Mouse (Mus musculus) heart, adult 2 months (tissue): ENCODE measurements around the gene Entpd7. TPM values are rescaled to one million over a fixed set of nuclear protein-coding genes. Genes with fewer than 3 reads are reported as not detected.

Experiments used
- DNase-seq, 2 experiments: peaks; one replicate each; pipeline ENCODE4 v3.0.0; 2021
- H3K27ac ChIP-seq: fragments of 200-600 bp; 2 replicates; pipeline ENCODE4 v1.8.1; 2022
- H3K27me3 ChIP-seq: fragments of 200-500 bp; 2 replicates; pipeline ENCODE4 v1.6.1; 2012; ENCODE audit warnings: mild to moderate bottlenecking, low read length, inconsistent platforms, mixed read lengths; ENCODE audit not compliant: control insufficient read depth, insufficient read depth
- H3K36me3 ChIP-seq: fragments of 200-500 bp; 2 replicates; pipeline ENCODE4 v1.6.1; 2012; ENCODE audit warnings: low read length, inconsistent platforms; ENCODE audit not compliant: control insufficient read depth, insufficient read depth
- H3K4me1 ChIP-seq: fragments of 200-500 bp; 2 replicates; pipeline ENCODE4 v1.6.1; 2011; ENCODE audit warnings: low read length; ENCODE audit not compliant: control insufficient read depth, insufficient read depth
- H3K4me3 ChIP-seq: fragments of 200-600 bp; 2 replicates; pipeline ENCODE4 v1.8.1; 2022
- H3K79me2 ChIP-seq: fragments of 200-500 bp; replicated peaks from 2 replicates; pipeline ENCODE4 v1.6.1; 2012; ENCODE audit warnings: mild to moderate bottlenecking, inconsistent platforms, low read length, moderate library complexity, mixed read lengths; ENCODE audit not compliant: control insufficient read depth, insufficient read depth
- H3K9ac ChIP-seq: fragments of 200-500 bp; 2 replicates; pipeline ENCODE4 v1.6.1; 2012; ENCODE audit warnings: low read depth, mild to moderate bottlenecking, control low read depth, inconsistent platforms, low read length, mixed read lengths
- CTCF ChIP-seq: fragments of 200-600 bp; IDR thresholded peaks from 2 replicates; pipeline ENCODE4 v1.8.1; 2022; ENCODE audit warnings: antibody characterized with exemption, mild to moderate bottlenecking, moderate library complexity
- EP300 ChIP-seq: fragments of 200-500 bp; IDR thresholded peaks from 2 replicates; pipeline ENCODE4 v1.6.1; 2011; ENCODE audit warnings: low read depth, low read length, control low read depth; ENCODE audit not compliant: insufficient read depth
- POLR2A ChIP-seq: fragments of 200-500 bp; IDR thresholded peaks from 2 replicates; pipeline ENCODE4 v1.6.1; 2011; ENCODE audit warnings: mild to moderate bottlenecking, low read depth, low read length, control low read depth; ENCODE audit not compliant: insufficient read depth
- WGBS: fragments of 180-500 bp; shearing (Covaris S2); methylation state at CpG from one replicate; pipeline ENCODE4 v1.1.7; 2018; 5-methylcytosine and 5-hydroxymethylcytosine counted together
- intact Hi-C: fragments of 180-260 bp; cut with DNase I; formaldehyde crosslinking; loops from one replicate; pipeline ENCODE4 v1.15.1; 2025
- polyA plus RNA-seq: library from polyadenylated mRNA; depleted of rRNA; stranded (reverse); fragments of >200 nt; gene quantifications from 2 replicates; pipeline ENCODE4 v1.2.3, GENCODE M21; 2012
- total RNA-seq, 2 experiments: library from RNA; stranded (reverse); gene quantifications; 2 replicates each; pipeline ENCODE4 v1.2.3; 2021

Gene Entpd7
- total and polyA plus RNA-seq, 3 experiments, result 1.8 to 2.9 (median 2.6) TPM

GRCm38 (mm10) chr19:43662176-43662967 lies 27.1 kb upstream of the Entpd7 start:
- Histone ChIP-seq H3K36me3 (no peaks in the 10 kb centered on the region), H3K27ac (no peak overlapping the region), H3K4me3 (no peak overlapping the region), H3K9ac (no peak overlapping the region), H3K27me3 (no peaks in the 10 kb centered on the region), H3K79me2 (no peaks in the 10 kb centered on the region), H3K4me1 (no peaks in the 10 kb centered on the region)
- 58% methylated on average over 19 of the region's 19 CpGs for WGBS
- intact Hi-C loops, result no loop called here
- peak; percentile 49 for TF ChIP-seq CTCF
- no peak for TF ChIP-seq EP300
- no peak for DNase-seq

GRCm38 (mm10) chr19:43663471-43663870 lies 26.0 kb upstream of the Entpd7 start:
- intact Hi-C loops, result no loop called here
- no peak overlapping the region for H3K27ac ChIP-seq
- TF ChIP-seq CTCF (no peak), POLR2A (no peak), EP300 (no peak)
- H3K79me2 ChIP-seq, result no peaks in the 10 kb centered on the region
- H3K9ac ChIP-seq, result no peak overlapping the region
- H3K4me1 ChIP-seq, result no peaks in the 10 kb centered on the region
- no peak overlapping the region for H3K4me3 ChIP-seq
- H3K27me3 ChIP-seq, result no peaks in the 10 kb centered on the region
- 80% methylated on average over 8 of the region's 8 CpGs for WGBS
- no peaks in the 10 kb centered on the region for H3K36me3 ChIP-seq
- DNase-seq, result no peak

GRCm38 (mm10) chr19:43665441-43666048 lies 23.9 kb upstream of the Entpd7 start:
- peaks cover 2% of the 10 kb centered on the region for H3K79me2 ChIP-seq
- no peaks in the 10 kb centered on the region for H3K36me3 ChIP-seq
- intact Hi-C loops, result no loop called here
- H3K27me3 ChIP-seq, result no peaks in the 10 kb centered on the region
- H3K27ac ChIP-seq, result no peak overlapping the region
- H3K4me1 ChIP-seq, result no peaks in the 10 kb centered on the region; the same call in none of the 2 replicates
- H3K9ac ChIP-seq, result no peak overlapping the region
- DNase-seq, result peak in 1 of 2 experiments; percentile 21
- H3K4me3 ChIP-seq, result no peak overlapping the region
- no peak for TF ChIP-seq POLR2A
- peak; percentile 89 for TF ChIP-seq CTCF
- 69% methylated on average over 12 of the region's 12 CpGs for WGBS

- H3K27ac ChIP-seq, result no peak overlapping the region; the same call in 1 of the 2 replicates
- H3K9ac ChIP-seq, result no peak overlapping the region
- intact Hi-C loops, result no loop called here
- H3K4me1 ChIP-seq, result peaks cover 2% of the 10 kb centered on the region
- peaks cover 2% of the 10 kb centered on the region for H3K79me2 ChIP-seq
- H3K4me3 ChIP-seq, result no peak overlapping the region
- no peaks in the 10 kb centered on the region for H3K27me3 ChIP-seq
- TF ChIP-seq EP300, result no peak
- TF ChIP-seq CTCF, result no peak
- no peak for TF ChIP-seq POLR2A
- DNase-seq, result peak; percentile 47 to 67
- H3K36me3 ChIP-seq, result no peaks in the 10 kb centered on the region; the same call in 1 of the 2 replicates
- whole genome bisulfite sequencing, result 63% methylated on average over 22 of the region's 22 CpGs
Observed at GRCm38 (mm10) chr19:43666661-43667429, 22.6 kb upstream of the Entpd7 start.

GRCm38 (mm10) chr19:43667430-43667809 lies 22.1 kb upstream of the Entpd7 start:
- no peaks in the 10 kb centered on the region; the same call in 1 of the 2 replicates for H3K36me3 ChIP-seq
- TF ChIP-seq EP300 (no peak), CTCF (peak; percentile 37; the same call in 1 of the 2 replicates), POLR2A (no peak)
- H3K79me2 ChIP-seq, result peaks cover 2% of the 10 kb centered on the region
- H3K9ac ChIP-seq, result no peak overlapping the region
- no peak overlapping the region for H3K27ac ChIP-seq
- 67% methylated on average over 4 of the region's 4 CpGs for WGBS
- peaks cover 2% of the 10 kb centered on the region for H3K4me1 ChIP-seq
- H3K27me3 ChIP-seq, result no peaks in the 10 kb centered on the region
- intact Hi-C loops, result no loop called here
- H3K4me3 ChIP-seq, result no peak overlapping the region
- DNase-seq, result no peak
